Mouse (Mus musculus) gastrocnemius, adult 8-10 months (tissue): ENCODE data around the gene Rhbdl1. TPM values are rescaled to one million over a fixed set of nuclear protein-coding genes. Genes with fewer than 3 reads are reported as not detected.

ENCODE experiments used
- DNase-seq, 2 experiments: peaks; one replicate each; pipeline ENCODE4 v3.0.0; 2022; ENCODE audit warnings: low spot score in 2 of 2
- total RNA-seq, 4 experiments: library from RNA; stranded (reverse); gene quantifications; 2 replicates each; pipeline ENCODE4 v1.2.4; 2022

Rhbdl1 gene
- total RNA-seq, 4 experiments from 2014 or later: 9.5 to 18.5 (median 16.7) TPM

- DNase-seq: no peak
Measured at GRCm38 (mm10) chr17:25840519-25840918, 3.4 kb upstream of the Rhbdl1 start.

GRCm38 (mm10) chr17:25839455-25840235 lies 2.5 kb upstream of the Rhbdl1 start:
- no peak for DNase-seq

- no peak for DNase-seq
Measured at GRCm38 (mm10) chr17:25838904-25839303, 1.8 kb upstream of the Rhbdl1 start.

GRCm38 (mm10) chr17:25837533-25837932 lies 438 bp upstream of the Rhbdl1 start:
- no peak for DNase-seq

- DNase-seq: no peak
Measured at GRCm38 (mm10) chr17:25836397-25837075, 559 bp downstream of the Rhbdl1 start.

GRCm38 (mm10) chr17:25835816-25836215 lies 1.3 kb downstream of the Rhbdl1 start:
- DNase-seq: no peak

GRCm38 (mm10) chr17:25835301-25835700 lies 1.8 kb downstream of the Rhbdl1 start:
- no peak for DNase-seq

GRCm38 (mm10) chr17:25834595-25835222 lies 2.4 kb downstream of the Rhbdl1 start:
- DNase-seq: no peak

GRCm38 (mm10) chr17:25833961-25834594 lies 3.0 kb downstream of the Rhbdl1 start:
- DNase-seq: no peak

GRCm38 (mm10) chr17:25833291-25833663 lies 3.8 kb downstream of the Rhbdl1 start, which contains the start of gene Stub1:
Stub1 (minus strand) TSS chr17:25833404.
- peak; percentile 93 for DNase-seq

- DNase-seq: peak; percentile 99 to 100
Measured at GRCm38 (mm10) chr17:25832436-25833290, 4.4 kb downstream of the Rhbdl1 start.

- DNase-seq: no peak
Measured at GRCm38 (mm10) chr17:25831451-25832281, 5.4 kb downstream of the Rhbdl1 start.

- no peak for DNase-seq
Measured at GRCm38 (mm10) chr17:25830806-25831431, 6.2 kb downstream of the Rhbdl1 start.

GRCm38 (mm10) chr17:25830200-25830753 lies 6.8 kb downstream of the Rhbdl1 start:
- DNase-seq: no peak

- DNase-seq: no peak
Measured at GRCm38 (mm10) chr17:25829558-25830017, 7.5 kb downstream of the Rhbdl1 start.

- DNase-seq: peak in 1 of 2 experiments; percentile 55
Measured at GRCm38 (mm10) chr17:25828712-25829557, 8.2 kb downstream of the Rhbdl1 start, which contains the start of gene Jmjd8. Jmjd8 (plus strand) TSS chr17:25828867.

GRCm38 (mm10) chr17:25828223-25828594 lies 8.9 kb downstream of the Rhbdl1 start:
- peak in 1 of 2 experiments; percentile 5 for DNase-seq
